Mouse (Mus musculus): ENCODE measurements around the gene Rasgrf1.

GRCm38 (mm10) chr9:90008138-90008537 is 98.4 kb downstream of the Rasgrf1 start:
- TF ChIP-seq POLR2A (IDR thresholded peaks at IDR 0.05; ENCODE audit: borderline replicate concordance, extremely low read depth, insufficient read depth, insufficient read length, poor library complexity, severe bottlenecking): no peak
- no peak for TF ChIP-seq CTCF (IDR thresholded peaks at IDR 0.05; ENCODE audit: borderline replicate concordance, extremely low read depth, insufficient read depth, insufficient read length)
